Mouse (Mus musculus): Measurements from ENCODE around the gene Cdh13. TPM values are rescaled to one million over a fixed set of nuclear protein-coding genes. Genes with fewer than 3 reads are reported as not detected.

Gene Cdh13
- total and polyA plus RNA-seq, 3 experiments, result 162 to 172 (median 163) TPM

- no peak overlapping the region for H3K4me3 ChIP-seq
- H3K4me1 ChIP-seq (ENCODE audit: control insufficient read depth, insufficient read depth, low read length), result peaks cover 2% of the 10 kb centered on the region; the same call in 1 of the 2 replicates
- H3K9ac ChIP-seq (ENCODE audit: low read depth, low read length), result no peak overlapping the region
- intact Hi-C loops (cut with DNase I), result no loop called here
- DNase-seq, result no peak
- no peaks in the 10 kb centered on the region for H3K79me2 ChIP-seq (replicated peaks; ENCODE audit: control insufficient read depth, insufficient read depth, low read length)
- no peak overlapping the region for H3K27ac ChIP-seq
- no peak for TF ChIP-seq EP300 (IDR thresholded peaks at IDR 0.05; ENCODE audit: insufficient read depth, low read depth, low read length)
- no peak for TF ChIP-seq CTCF (IDR thresholded peaks at IDR 0.05)
- TF ChIP-seq POLR2A (IDR thresholded peaks at IDR 0.05; ENCODE audit: insufficient read depth, low read depth, low read length), result no peak
- no peaks in the 10 kb centered on the region for H3K36me3 ChIP-seq (ENCODE audit: control insufficient read depth, insufficient read depth, low read length)
- 90% methylated on average over 3 of the region's 3 CpGs for WGBS
- H3K27me3 ChIP-seq (ENCODE audit: control insufficient read depth, insufficient read depth, low read length), result no peaks in the 10 kb centered on the region
Measured at GRCm38 (mm10) chr8:119112861-119113260, 829.3 kb downstream of the Cdh13 start.

DNA sequence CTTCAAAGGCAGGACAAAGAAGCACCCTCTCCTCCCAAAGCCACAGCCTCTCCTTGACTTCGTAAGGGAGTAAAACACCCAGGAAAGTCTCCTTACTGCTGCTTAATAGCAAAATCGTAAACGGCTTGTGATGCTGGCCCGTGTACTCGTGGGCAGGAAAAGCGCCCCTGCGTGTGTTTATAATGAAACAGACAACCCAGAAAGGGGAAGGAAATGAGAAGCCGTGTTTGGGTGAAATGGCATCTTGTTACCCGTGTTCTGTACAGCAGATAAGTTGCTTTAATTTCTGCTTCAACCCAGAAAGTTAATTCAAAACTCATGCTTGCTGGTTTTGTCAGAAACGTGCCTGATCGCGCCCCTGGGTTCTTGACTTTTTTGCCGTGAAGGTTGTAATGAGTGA is 837.7 kb downstream of the Cdh13 start:
- TF ChIP-seq EP300 (IDR thresholded peaks at IDR 0.05; ENCODE audit: insufficient read depth, low read depth, low read length), result no peak
- H3K4me3 ChIP-seq, result no peak overlapping the region
- intact Hi-C loops (cut with DNase I), result no loop called here
- no peaks in the 10 kb centered on the region for H3K4me1 ChIP-seq (ENCODE audit: control insufficient read depth, insufficient read depth, low read length)
- H3K36me3 ChIP-seq (ENCODE audit: control insufficient read depth, insufficient read depth, low read length), result no peaks in the 10 kb centered on the region
- no peaks in the 10 kb centered on the region for H3K79me2 ChIP-seq (replicated peaks; ENCODE audit: control insufficient read depth, insufficient read depth, low read length)
- no peak for DNase-seq
- H3K27me3 ChIP-seq (ENCODE audit: control insufficient read depth, insufficient read depth, low read length), result no peaks in the 10 kb centered on the region
- WGBS, result 77% methylated on average over 13 of the region's 13 CpGs
- no peak overlapping the region for H3K27ac ChIP-seq
- H3K9ac ChIP-seq (ENCODE audit: low read depth, low read length), result no peak overlapping the region

- no peak for DNase-seq
- no peaks in the 10 kb centered on the region for H3K4me1 ChIP-seq (ENCODE audit: control insufficient read depth, insufficient read depth, low read length)
- 67% methylated on average over 8 of the region's 8 CpGs for WGBS
- intact Hi-C loops (cut with DNase I), result no loop called here
- no peaks in the 10 kb centered on the region for H3K27me3 ChIP-seq (ENCODE audit: control insufficient read depth, insufficient read depth, low read length)
- no peak overlapping the region for H3K9ac ChIP-seq (ENCODE audit: low read depth, low read length)
- TF ChIP-seq CTCF (IDR thresholded peaks at IDR 0.05) (no peak), EP300 (IDR thresholded peaks at IDR 0.05; ENCODE audit: insufficient read depth, low read depth, low read length) (no peak), POLR2A (IDR thresholded peaks at IDR 0.05; ENCODE audit: insufficient read depth, low read depth, low read length) (no peak)
- H3K36me3 ChIP-seq (ENCODE audit: control insufficient read depth, insufficient read depth, low read length), result no peaks in the 10 kb centered on the region
- H3K27ac ChIP-seq, result no peak overlapping the region
- no peak overlapping the region for H3K4me3 ChIP-seq
- no peaks in the 10 kb centered on the region for H3K79me2 ChIP-seq (replicated peaks; ENCODE audit: control insufficient read depth, insufficient read depth, low read length)
Measured at GRCm38 (mm10) chr8:119127841-119128240, 844.3 kb downstream of the Cdh13 start.

DNA sequence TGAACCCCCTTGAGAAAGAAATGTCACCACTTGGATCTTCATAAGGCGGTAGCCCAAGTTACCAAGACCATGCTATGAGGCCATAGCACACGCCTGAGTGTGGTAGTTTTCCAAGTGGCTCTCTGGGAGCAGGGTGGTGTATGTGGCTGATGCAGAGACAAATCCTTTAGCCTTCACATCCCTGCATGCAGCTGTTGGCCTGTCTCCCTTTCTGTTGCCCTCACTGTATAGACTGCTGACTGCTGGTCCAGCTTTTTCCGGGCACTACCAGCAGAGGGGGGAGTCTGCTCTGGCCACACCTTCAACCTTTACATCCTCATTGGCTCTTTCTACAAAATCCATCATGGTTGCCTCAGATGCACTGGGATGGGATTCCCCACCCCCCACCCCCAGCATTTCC is 844.7 kb downstream of the Cdh13 start:
- Histone ChIP-seq H3K9ac (ENCODE audit: low read depth, low read length) (no peak overlapping the region), H3K4me1 (ENCODE audit: control insufficient read depth, insufficient read depth, low read length) (no peaks in the 10 kb centered on the region), H3K4me3 (no peak overlapping the region), H3K27me3 (ENCODE audit: control insufficient read depth, insufficient read depth, low read length) (no peaks in the 10 kb centered on the region), H3K27ac (no peak overlapping the region), H3K36me3 (ENCODE audit: control insufficient read depth, insufficient read depth, low read length) (no peaks in the 10 kb centered on the region), H3K79me2 (replicated peaks; ENCODE audit: control insufficient read depth, insufficient read depth, low read length) (no peaks in the 10 kb centered on the region)
- 65% methylated on average over 3 of the region's 3 CpGs for WGBS
- TF ChIP-seq CTCF (IDR thresholded peaks at IDR 0.05) (no peak), POLR2A (IDR thresholded peaks at IDR 0.05; ENCODE audit: insufficient read depth, low read depth, low read length) (no peak), EP300 (IDR thresholded peaks at IDR 0.05; ENCODE audit: insufficient read depth, low read depth, low read length) (no peak)
- intact Hi-C loops (cut with DNase I), result no loop called here
- no peak for DNase-seq

DNA sequence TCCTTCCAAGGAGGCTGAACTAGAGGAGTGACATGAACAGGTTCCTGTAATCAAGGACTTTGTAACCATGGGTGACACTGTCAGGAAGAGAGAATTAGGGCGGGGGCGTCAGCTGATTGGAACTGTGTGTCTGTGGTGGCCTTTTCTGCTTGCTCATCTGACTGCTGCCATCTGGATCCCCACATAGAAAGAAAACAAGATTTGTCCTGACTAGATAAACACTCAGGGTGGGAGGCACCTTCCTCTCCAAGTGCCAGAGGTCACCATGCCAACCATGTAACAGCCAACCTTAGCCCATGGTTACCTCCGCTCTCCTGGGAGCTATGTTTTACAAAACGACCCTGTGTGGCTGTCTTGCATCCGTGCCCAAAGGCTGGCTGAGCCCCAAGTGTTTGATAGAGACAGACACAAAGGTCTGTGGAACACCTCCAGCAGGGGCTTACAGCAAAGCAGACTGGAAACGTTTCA is 873.0 kb downstream of the Cdh13 start:
- Histone ChIP-seq H3K9ac (ENCODE audit: low read depth, low read length) (no peak overlapping the region), H3K27ac (no peak overlapping the region), H3K27me3 (ENCODE audit: control insufficient read depth, insufficient read depth, low read length) (no peaks in the 10 kb centered on the region), H3K79me2 (replicated peaks; ENCODE audit: control insufficient read depth, insufficient read depth, low read length) (no peaks in the 10 kb centered on the region), H3K4me1 (ENCODE audit: control insufficient read depth, insufficient read depth, low read length) (no peaks in the 10 kb centered on the region), H3K36me3 (ENCODE audit: control insufficient read depth, insufficient read depth, low read length) (no peaks in the 10 kb centered on the region), H3K4me3 (no peak overlapping the region)
- TF ChIP-seq POLR2A (IDR thresholded peaks at IDR 0.05; ENCODE audit: insufficient read depth, low read depth, low read length) (no peak), CTCF (IDR thresholded peaks at IDR 0.05) (no peak), EP300 (IDR thresholded peaks at IDR 0.05; ENCODE audit: insufficient read depth, low read depth, low read length) (no peak)
- DNase-seq, result no peak
- intact Hi-C loops (cut with DNase I), result no loop called here
- 60% methylated on average over 6 of the region's 6 CpGs for WGBS

DNA sequence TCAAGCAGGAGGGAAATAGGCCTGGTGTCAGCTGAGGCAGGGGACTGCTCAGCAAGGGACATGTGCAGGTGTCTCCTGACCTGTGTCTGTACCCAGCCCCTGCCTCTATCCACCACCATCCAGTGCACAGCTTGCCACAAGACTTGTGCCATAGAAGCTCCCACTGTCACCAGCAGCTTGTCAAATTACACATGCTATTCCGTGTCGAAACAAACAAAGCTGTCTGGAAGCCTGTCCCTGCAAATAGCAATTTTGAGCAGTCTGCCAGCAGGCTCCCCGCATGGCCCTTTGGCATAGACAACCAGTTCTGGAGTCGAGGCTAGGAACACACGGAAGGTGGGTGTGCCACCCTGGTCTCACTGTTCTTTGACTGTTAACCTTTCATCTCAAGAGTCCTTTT is 875.1 kb downstream of the Cdh13 start:
- Histone ChIP-seq H3K9ac (ENCODE audit: low read depth, low read length) (no peak overlapping the region), H3K36me3 (ENCODE audit: control insufficient read depth, insufficient read depth, low read length) (no peaks in the 10 kb centered on the region), H3K4me3 (no peak overlapping the region), H3K27me3 (ENCODE audit: control insufficient read depth, insufficient read depth, low read length) (no peaks in the 10 kb centered on the region), H3K79me2 (replicated peaks; ENCODE audit: control insufficient read depth, insufficient read depth, low read length) (no peaks in the 10 kb centered on the region), H3K27ac (no peak overlapping the region), H3K4me1 (ENCODE audit: control insufficient read depth, insufficient read depth, low read length) (no peaks in the 10 kb centered on the region)
- intact Hi-C loops (cut with DNase I), result no loop called here
- TF ChIP-seq POLR2A (IDR thresholded peaks at IDR 0.05; ENCODE audit: insufficient read depth, low read depth, low read length), result no peak
- TF ChIP-seq CTCF (IDR thresholded peaks at IDR 0.05), result no peak
- no peak for TF ChIP-seq EP300 (IDR thresholded peaks at IDR 0.05; ENCODE audit: insufficient read depth, low read depth, low read length)
- DNase-seq, result no peak
- WGBS, result 87% methylated on average over 5 of the region's 5 CpGs

Data from heart, adult 2 months (tissue).